Mouse (Mus musculus) kidney, embryonic 15.5 days (tissue): ENCODE data around the gene Fzd4. TPM values are rescaled to one million over a fixed set of nuclear protein-coding genes. Genes with fewer than 3 reads are reported as not detected.

Experiments used
- ATAC-seq: fragments of 200-750 bp; cut with Nextera tagmentation; replicated peaks from 2 replicates; pipeline ENCODE4 v1.8.0; 2017; ENCODE audit warnings: moderate TSS enrichment; ENCODE audit not compliant: low FRiP score
- H3K27ac ChIP-seq: fragments of 300-500 bp; sonication (generic); 2 replicates; pipeline ENCODE4 v1.5.1; 2015; ENCODE audit warnings: mild to moderate bottlenecking, inconsistent platforms
- H3K27me3 ChIP-seq: fragments of 300-500 bp; sonication (generic); 2 replicates; pipeline ENCODE4 v1.6.1; 2015; ENCODE audit warnings: inconsistent platforms
- H3K36me3 ChIP-seq: fragments of 300-500 bp; sonication (generic); 2 replicates; pipeline ENCODE4 v1.6.1; 2015; ENCODE audit warnings: inconsistent platforms
- H3K4me1 ChIP-seq: fragments of 300-500 bp; sonication (generic); 2 replicates; pipeline ENCODE4 v1.6.1; 2015; ENCODE audit warnings: inconsistent platforms
- H3K4me2 ChIP-seq: fragments of 300-500 bp; sonication (generic); 2 replicates; pipeline ENCODE4 v1.6.1; 2015; ENCODE audit warnings: moderate library complexity, mild to moderate bottlenecking, inconsistent platforms
- H3K4me3 ChIP-seq: fragments of 300-500 bp; sonication (generic); replicated peaks from 2 replicates; pipeline ENCODE4 v1.5.1; 2015; ENCODE audit warnings: mild to moderate bottlenecking, inconsistent platforms
- H3K9ac ChIP-seq: fragments of 300-500 bp; sonication (generic); 2 replicates; pipeline ENCODE4 v1.6.1; 2015; ENCODE audit warnings: mild to moderate bottlenecking, inconsistent platforms
- H3K9me3 ChIP-seq: fragments of 300-500 bp; sonication (generic); replicated peaks from 2 replicates; pipeline ENCODE4 v1.6.1; 2016; ENCODE audit warnings: inconsistent platforms
- WGBS: fragments of 180-500 bp; shearing (Covaris S2); methylation state at CpG from one replicate; pipeline ENCODE4 v1.1.7; 2015; ENCODE audit warnings: mixed read lengths; 5-methylcytosine and 5-hydroxymethylcytosine counted together
- polyA plus RNA-seq: library from polyadenylated mRNA; unstranded; fragments of >200 nt; fragmentation: Nextera tagmentation; extraction: Ambion mirVana; gene quantifications from 2 replicates; pipeline ENCODE4 v1.2.1, GENCODE M21; 2015

Fzd4 gene
- polyA plus RNA-seq, 1 experiment from 2014 or later, result 27.5 TPM

DNA sequence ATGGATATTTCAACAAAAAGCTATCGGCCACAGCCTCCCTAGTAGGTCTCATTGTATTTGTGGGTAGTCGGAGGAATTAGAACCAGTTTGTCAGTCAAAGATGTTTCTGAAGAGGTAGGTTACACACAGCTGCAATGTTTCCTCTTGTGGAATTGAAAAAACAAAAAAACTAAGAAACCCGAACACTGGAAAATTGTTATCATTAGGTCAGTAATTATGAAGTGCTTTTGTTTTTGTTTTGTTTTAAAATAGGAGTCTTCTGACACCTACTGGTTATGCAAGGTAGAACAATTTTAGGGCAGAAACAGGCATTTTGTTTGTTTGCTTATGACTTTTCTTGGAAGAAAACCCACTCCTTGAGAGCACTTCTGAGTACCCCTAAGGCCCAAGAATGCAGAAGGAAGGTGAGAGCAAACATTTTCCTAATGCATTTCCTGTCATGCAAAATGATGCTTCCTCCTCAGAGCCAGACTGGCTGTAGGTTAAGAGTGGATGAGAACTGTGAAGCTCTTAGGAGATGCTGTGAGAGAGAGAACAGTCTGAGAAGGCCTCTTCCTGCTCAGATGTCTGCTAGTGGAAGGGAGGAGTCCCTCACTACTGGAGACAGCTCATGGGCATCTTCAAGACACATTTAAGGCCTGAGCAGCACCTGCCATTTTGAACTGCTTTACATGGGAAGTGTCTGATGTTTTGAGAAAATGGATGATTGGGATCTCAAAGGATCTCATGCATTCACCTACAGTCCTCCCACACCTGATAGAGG, 14.9 kb downstream of the Fzd4 start:
- Histone ChIP-seq H3K4me3 (no peak overlapping the region), H3K9ac (no peak overlapping the region), H3K27me3 (no peaks in the 10 kb centered on the region), H3K4me1 (peaks cover 66% of the 10 kb centered on the region), H3K27ac (0 out of 2 replicates have a peak overlapping the region, but pooled peaks have one; percentile 55), H3K36me3 (no peaks in the 10 kb centered on the region), H3K9me3 (no peaks in the 10 kb centered on the region), H3K4me2 (peak overlapping the region; percentile 33; the same call in 1 of the 2 replicates)
- 44% methylated on average over 3 of the region's 3 CpGs for WGBS
- ATAC-seq, result no peak

DNA sequence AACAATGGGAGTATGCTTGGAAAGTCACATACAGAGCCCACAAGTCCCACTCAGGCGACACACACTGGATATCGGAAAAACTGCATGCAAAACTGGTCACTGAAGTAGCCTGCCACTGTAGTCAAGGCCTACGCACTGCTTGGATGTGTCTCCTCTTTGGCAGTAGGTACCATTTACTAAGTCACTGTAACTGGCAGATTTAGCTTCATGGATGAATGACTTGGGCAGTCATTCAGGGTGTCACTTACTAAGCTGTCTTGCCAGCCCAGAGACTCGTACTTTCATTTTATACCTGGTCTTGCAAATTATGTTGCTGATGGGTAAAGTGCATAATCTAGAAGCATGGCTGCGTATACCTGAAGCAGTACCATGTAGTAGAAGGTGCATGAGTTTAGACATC, 17.1 kb downstream of the Fzd4 start:
- no peak overlapping the region for H3K4me2 ChIP-seq
- ATAC-seq, result no peak

DNA sequence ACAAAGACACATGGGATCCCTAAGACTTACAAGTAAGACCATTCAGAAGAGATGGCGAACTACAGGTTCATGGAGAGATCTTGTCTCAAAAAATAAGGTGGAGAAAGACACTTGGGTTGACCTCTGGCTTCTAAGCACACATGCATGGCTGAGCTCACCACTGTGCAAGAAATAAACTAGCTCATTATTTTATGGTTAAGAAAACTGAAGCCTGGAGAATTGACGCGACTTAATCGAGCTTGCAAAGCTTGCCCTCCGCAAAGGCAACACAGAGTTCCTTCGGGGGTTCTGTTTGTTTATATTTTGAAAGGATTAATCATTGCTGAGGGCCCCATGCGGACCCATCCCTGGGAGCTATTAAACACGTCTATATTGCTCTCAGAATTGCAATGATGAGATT, 18.5 kb downstream of the Fzd4 start:
- H3K9me3 ChIP-seq, result no peaks in the 10 kb centered on the region
- ATAC-seq, result peak; percentile 38; the same call in 1 of the 2 replicates

More for the DNA sequence above, 17.1 kb downstream of the Fzd4 start:
- H3K4me3 ChIP-seq, result no peak overlapping the region
- H3K9ac ChIP-seq, result no peak overlapping the region
- 84% methylated on average over 5 of the region's 5 CpGs for WGBS
- H3K27me3 ChIP-seq, result no peaks in the 10 kb centered on the region
- H3K36me3 ChIP-seq, result no peaks in the 10 kb centered on the region
- H3K4me1 ChIP-seq, result peaks cover 63% of the 10 kb centered on the region
- no peak overlapping the region for H3K27ac ChIP-seq
- no peaks in the 10 kb centered on the region for H3K9me3 ChIP-seq

DNA sequence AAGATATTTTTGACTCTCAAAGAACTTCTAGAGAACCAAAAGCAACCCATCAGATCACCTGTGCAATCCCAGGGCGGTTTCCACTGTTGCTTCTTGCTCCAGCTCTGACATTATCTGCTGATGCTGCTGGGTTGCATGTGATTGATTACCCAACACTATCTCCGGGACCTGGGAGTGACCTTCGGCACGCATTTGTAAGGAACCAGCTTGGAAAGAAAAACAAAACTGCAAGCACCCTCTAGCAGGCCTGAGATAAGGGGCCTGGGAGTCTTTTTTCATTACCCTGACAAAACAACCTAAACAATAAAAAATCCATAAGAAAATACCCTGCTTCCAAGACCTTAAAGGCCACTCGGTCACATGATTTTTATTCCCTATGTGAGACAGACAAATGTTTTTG, 19.0 kb downstream of the Fzd4 start:
- peak; percentile 35; the same call in 1 of the 2 replicates for ATAC-seq
- H3K27ac ChIP-seq, result peak overlapping the region; percentile 77
- H3K9me3 ChIP-seq, result no peaks in the 10 kb centered on the region
- H3K4me1 ChIP-seq, result peaks cover 50% of the 10 kb centered on the region
- no peaks in the 10 kb centered on the region for H3K36me3 ChIP-seq
- H3K9ac ChIP-seq, result no peak overlapping the region
- WGBS, result 10% methylated on average over 5 of the region's 5 CpGs
- no peak overlapping the region for H3K4me3 ChIP-seq
- H3K27me3 ChIP-seq, result no peaks in the 10 kb centered on the region
- H3K4me2 ChIP-seq, result no peak overlapping the region

More for the DNA sequence above, 18.5 kb downstream of the Fzd4 start:
- H3K36me3 ChIP-seq, result no peaks in the 10 kb centered on the region
- no peak overlapping the region for H3K4me2 ChIP-seq
- no peak overlapping the region for H3K9ac ChIP-seq
- peaks cover 56% of the 10 kb centered on the region for H3K4me1 ChIP-seq
- 14% methylated on average over 8 of the region's 8 CpGs for WGBS
- no peak overlapping the region for H3K4me3 ChIP-seq
- peak overlapping the region; percentile 77 for H3K27ac ChIP-seq
- H3K27me3 ChIP-seq, result no peaks in the 10 kb centered on the region

DNA sequence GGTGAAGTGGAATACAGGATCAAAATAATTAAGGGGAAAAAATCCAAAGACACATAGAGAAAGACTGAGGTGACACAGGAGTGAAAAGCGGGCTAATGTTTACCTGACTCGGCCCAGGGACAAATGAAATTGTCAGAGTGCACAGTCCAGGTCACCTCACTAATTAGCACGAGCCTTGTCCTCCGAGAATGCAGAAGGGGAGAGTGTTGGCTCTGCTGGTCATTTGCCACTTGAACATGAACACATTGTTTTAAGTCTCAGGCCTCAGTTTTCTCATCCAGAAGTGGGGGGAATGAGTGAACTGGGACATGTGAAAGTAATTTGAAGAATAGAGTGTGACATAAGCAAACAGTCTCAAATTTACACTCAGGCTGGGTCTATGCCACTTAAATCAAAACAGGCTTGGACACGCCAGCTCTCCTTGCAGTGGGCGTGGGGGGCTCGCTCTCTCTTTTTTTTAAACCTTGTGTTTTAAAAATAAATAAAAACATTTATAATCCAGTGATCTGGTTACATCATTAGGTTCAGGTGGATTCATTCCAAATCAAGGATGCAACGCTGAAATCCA, 19.6 kb downstream of the Fzd4 start:
- Histone ChIP-seq H3K9ac (no peak overlapping the region), H3K9me3 (no peaks in the 10 kb centered on the region), H3K27me3 (no peaks in the 10 kb centered on the region), H3K4me1 (peaks cover 45% of the 10 kb centered on the region), H3K36me3 (no peaks in the 10 kb centered on the region), H3K4me3 (no peak overlapping the region), H3K4me2 (no peak overlapping the region), H3K27ac (peak overlapping the region; percentile 77)
- peak; percentile 57 for ATAC-seq
- 24% methylated on average over 8 of the region's 8 CpGs for WGBS

DNA sequence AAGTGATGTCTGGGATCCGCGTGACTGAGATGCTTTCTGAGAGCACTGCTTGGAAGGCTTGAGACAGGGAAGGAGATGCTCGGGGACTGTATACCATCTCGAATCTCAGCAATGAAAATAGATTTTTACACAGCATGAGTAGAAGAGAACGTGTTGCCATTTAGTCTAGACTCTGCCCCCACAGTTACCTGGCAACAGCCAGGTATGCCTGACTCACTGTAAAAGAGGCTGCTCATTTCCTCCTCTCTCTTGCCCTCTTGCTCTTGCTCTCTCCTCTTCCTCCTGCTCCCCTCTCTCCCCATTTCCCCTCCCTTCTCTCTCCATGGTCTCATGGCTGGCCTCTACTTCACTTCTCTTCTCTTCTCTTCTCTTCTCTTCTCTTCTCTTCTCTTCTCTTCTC, 20.5 kb downstream of the Fzd4 start:
- Histone ChIP-seq H3K27ac (peak overlapping the region; percentile 77), H3K9ac (no peak overlapping the region), H3K4me2 (no peak overlapping the region), H3K36me3 (no peaks in the 10 kb centered on the region), H3K4me1 (peaks cover 42% of the 10 kb centered on the region), H3K4me3 (no peak overlapping the region), H3K9me3 (no peaks in the 10 kb centered on the region), H3K27me3 (no peaks in the 10 kb centered on the region)
- WGBS, result 56% methylated on average over 5 of the region's 5 CpGs
- ATAC-seq, result no peak

DNA sequence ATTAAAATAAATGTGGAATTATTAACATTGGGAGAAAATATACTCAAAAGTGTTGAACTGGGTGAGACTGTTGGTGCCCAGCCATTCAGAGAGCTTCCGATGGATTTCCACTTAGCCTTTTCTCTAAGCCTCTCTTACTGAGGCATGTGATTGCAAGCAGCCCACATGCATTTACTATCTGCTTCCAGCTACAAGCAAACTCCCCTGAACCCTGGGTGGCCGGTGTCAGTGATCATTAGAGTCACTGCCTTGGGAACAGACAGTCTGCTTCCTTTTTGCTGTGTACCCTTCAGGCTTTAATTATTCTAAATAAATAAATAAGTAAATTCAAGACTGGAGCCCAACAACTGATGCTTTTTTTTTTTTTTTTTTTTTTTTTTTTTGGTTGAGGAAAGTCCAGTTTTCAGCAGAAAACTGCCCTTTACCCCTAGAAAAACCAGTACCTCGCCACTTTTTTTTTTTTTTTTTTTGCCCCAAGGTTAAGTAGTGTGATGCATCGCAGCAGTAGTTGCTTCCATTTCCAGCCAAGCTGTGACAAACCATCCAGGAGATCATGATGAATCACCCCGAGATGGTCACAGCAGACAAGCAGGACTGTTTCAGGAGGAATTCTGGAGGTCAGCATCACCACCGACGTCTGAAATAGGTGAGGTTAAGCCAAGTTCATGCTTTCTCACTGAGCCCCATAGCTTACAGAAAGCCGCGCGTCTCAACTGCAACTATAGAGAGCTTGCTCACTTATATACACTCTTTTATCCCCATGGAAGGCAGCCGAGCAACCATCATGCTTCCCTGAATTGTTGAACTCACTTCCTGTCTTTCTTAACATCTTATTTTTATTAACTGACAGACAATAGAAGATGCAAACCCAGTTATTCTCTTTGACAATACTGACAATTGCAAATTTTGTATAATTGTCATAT, 21.9 kb downstream of the Fzd4 start:
- H3K36me3 ChIP-seq, result no peaks in the 10 kb centered on the region
- no peaks in the 10 kb centered on the region for H3K9me3 ChIP-seq
- ATAC-seq, result no peak
- no peaks in the 10 kb centered on the region for H3K27me3 ChIP-seq
- no peak overlapping the region for H3K4me3 ChIP-seq
- H3K4me2 ChIP-seq, result no peak overlapping the region
- no peak overlapping the region for H3K9ac ChIP-seq
- 38% methylated on average over 11 of the region's 11 CpGs for WGBS
- H3K4me1 ChIP-seq, result peaks cover 42% of the 10 kb centered on the region
- H3K27ac ChIP-seq, result 0 out of 2 replicates have a peak overlapping the region, but pooled peaks have one; percentile 22

DNA sequence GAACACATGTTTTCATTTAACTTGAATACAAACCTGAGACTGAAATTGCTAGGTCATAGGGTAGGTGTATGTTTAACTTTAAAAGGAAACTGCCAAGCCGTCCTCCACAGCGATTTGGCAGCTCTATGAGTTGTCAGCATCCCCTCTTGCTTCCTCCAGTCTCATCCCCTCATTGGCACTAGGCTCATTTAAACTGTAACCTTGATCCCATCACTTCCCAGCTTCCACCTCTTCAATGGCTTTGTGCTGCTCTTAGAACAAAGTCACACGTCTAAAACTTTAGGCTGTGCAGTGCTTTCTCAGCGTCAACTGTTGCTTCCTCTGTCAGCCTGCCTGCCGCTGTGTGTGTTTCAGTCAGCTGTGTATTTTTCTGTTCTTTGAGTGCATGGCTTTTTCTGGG, 22.9 kb downstream of the Fzd4 start:
- H3K4me1 ChIP-seq, result peaks cover 42% of the 10 kb centered on the region
- 0 out of 2 replicates have a peak overlapping the region, but pooled peaks have one; percentile 13 for H3K27ac ChIP-seq
- no peak for ATAC-seq

DNA sequence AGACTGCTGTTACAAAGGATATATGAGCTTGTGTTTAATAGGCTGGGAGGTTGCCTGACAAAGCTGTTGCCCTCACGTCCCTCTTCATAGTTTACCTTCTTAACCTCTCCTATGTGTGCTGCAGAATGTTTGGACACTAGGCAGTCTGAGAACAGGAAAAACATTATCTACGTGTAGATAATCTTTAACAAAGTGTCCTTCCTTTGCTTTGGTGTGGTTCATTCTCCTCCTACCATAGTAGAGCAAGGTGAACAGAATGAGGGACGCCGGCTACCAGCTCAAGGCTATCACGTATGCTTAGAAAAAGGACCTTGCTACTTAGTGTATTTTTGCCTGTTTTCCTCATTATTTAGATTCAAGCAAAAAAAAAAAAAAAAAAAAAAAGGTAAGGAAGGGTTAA, 24.6 kb downstream of the Fzd4 start:
- Histone ChIP-seq H3K4me3 (no peak overlapping the region), H3K4me1 (peaks cover 39% of the 10 kb centered on the region), H3K36me3 (no peaks in the 10 kb centered on the region), H3K27me3 (no peaks in the 10 kb centered on the region), H3K27ac (0 out of 2 replicates have a peak overlapping the region, but pooled peaks have one; percentile 13), H3K9me3 (no peaks in the 10 kb centered on the region), H3K4me2 (no peak overlapping the region), H3K9ac (no peak overlapping the region)
- no peak for ATAC-seq
- WGBS, result 71% methylated on average over 5 of the region's 5 CpGs

More for the DNA sequence above, 22.9 kb downstream of the Fzd4 start:
- Histone ChIP-seq H3K27me3 (no peaks in the 10 kb centered on the region), H3K36me3 (no peaks in the 10 kb centered on the region), H3K4me2 (no peak overlapping the region), H3K9ac (no peak overlapping the region), H3K4me3 (no peak overlapping the region), H3K9me3 (no peaks in the 10 kb centered on the region)
- 31% methylated on average over 5 of the region's 5 CpGs for whole genome bisulfite sequencing

DNA sequence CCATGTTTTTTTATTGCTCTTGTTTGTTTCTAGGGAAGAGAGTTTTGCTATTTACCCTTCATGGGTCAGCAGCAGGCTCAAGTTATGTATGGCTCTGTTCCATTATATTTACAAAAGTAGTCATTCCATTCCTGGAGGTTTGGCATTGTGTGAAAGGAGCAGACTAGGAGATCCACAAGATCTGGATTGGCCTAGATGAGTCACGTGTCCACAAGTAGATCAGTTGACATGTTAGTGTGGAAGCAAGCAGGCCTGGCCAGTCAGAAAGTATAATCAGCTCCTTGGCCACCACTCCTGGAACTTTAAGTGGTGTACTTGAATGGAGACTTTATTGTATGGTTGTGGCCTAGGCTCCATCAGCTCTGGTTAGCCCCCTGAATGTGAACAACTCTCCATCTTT, 25.2 kb downstream of the Fzd4 start:
- H3K4me2 ChIP-seq, result no peak overlapping the region
- H3K9ac ChIP-seq, result no peak overlapping the region
- no peaks in the 10 kb centered on the region for H3K27me3 ChIP-seq
- H3K4me1 ChIP-seq, result peaks cover 39% of the 10 kb centered on the region
- no peaks in the 10 kb centered on the region for H3K36me3 ChIP-seq
- WGBS, result 83% methylated on average over 1 of the region's 1 CpGs
- no peaks in the 10 kb centered on the region for H3K9me3 ChIP-seq
- H3K4me3 ChIP-seq, result no peak overlapping the region
- 0 out of 2 replicates have a peak overlapping the region, but pooled peaks have one; percentile 13 for H3K27ac ChIP-seq
- no peak for ATAC-seq

DNA sequence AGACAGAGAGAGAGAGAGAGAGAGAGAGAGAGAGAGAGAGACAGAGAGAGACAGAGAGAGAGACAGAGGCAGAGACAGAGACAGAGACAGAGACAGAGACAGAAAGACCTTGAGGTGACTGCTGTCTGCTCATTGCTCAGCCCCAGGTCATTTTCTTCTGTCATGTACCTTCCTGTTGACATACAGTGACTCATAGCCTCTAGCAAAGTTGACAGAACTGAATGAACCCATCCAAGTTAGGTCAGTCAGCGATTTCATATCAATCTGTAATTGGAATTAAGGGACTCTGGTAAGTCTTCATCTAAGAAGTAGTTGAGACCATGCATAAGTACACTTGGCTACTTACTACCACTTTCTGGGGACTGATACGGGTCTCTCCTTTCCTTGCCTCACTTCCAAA, 27.0 kb downstream of the Fzd4 start:
- Histone ChIP-seq H3K4me3 (no peak overlapping the region), H3K27me3 (no peaks in the 10 kb centered on the region), H3K9me3 (no peaks in the 10 kb centered on the region), H3K9ac (no peak overlapping the region), H3K4me2 (no peak overlapping the region), H3K27ac (no peak overlapping the region), H3K4me1 (peaks cover 29% of the 10 kb centered on the region), H3K36me3 (no peaks in the 10 kb centered on the region)
- WGBS, result 88% methylated on average over 2 of the region's 2 CpGs
- no peak for ATAC-seq
